Mouse (Mus musculus): ENCODE measurements around the gene Kcnk1. TPM values are rescaled to one million over a fixed set of nuclear protein-coding genes. Genes with fewer than 3 reads are reported as not detected.

Kcnk1 gene
- polyA plus RNA-seq, 1 experiment from 2014 or later, result 8.7 TPM

DNA sequence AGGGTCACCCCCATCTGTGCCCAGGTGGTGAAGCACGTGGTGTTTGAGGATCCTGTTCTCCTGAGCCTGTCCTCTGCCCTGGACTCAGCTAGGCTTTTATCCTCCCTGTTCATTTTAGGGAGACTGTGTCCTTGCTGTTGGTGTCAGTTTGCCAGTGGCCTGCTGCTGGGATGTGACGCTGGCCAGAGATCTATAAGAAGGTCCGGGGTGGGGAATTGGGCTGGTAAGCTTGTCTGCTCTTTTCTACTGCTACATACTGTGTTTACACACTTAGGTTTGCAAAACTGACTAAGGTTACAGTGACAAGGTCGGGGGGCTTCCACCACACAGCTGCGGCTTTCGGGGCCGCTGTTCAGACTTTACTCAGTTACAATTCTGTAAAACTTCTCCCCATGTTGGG is 10.0 kb downstream of the Kcnk1 start:
- Histone ChIP-seq H3K9me3 (no peaks in the 10 kb centered on the region), H3K4me1 (no peaks in the 10 kb centered on the region), H3K27ac (no peak overlapping the region), H3K4me3 (no peak overlapping the region), H3K27me3 (ENCODE audit: insufficient read depth, poor library complexity, severe bottlenecking) (no peaks in the 10 kb centered on the region), H3K36me3 (no peaks in the 10 kb centered on the region)
- no peak for DNase-seq (ENCODE audit: low spot score)
- 68% methylated on average over 7 of the region's 7 CpGs for WGBS

DNA sequence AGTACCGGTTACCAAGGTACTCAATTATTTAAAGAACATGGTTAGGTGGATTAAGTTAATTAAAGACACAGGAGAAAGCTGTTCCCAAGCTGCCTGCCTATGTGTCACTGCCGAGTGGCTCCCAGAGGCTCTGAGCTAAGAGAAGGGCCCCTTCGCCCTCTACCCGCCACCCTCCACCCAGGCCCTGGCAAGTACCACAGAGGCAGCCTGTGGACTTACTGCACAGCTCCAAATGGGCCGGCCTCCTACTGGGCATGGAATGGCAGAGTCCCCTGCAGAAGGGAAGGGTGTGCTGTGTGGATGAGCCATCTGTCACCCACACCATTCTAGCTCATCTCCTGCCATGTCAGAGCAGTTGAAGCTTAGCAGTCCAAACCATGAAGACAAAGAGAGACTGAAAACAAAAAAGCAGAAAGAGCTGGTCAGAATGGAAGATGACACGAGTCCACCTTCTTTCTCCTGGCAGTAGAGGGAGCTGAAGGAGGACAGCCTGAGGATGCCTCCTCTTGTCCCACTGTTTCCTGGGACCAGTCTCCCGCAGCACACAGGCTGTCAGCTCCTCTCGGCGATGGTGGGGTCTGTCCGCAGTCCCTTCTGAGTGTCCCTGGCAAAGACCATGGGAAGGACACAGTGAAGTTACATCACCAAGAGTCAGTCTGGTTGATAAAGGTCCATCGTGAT is 11.5 kb downstream of the Kcnk1 start:
- H3K4me3 ChIP-seq, result no peak overlapping the region
- 72% methylated on average over 11 of the region's 11 CpGs for WGBS
- H3K27me3 ChIP-seq (ENCODE audit: insufficient read depth, poor library complexity, severe bottlenecking), result no peaks in the 10 kb centered on the region
- no peaks in the 10 kb centered on the region for H3K9me3 ChIP-seq
- no peak for DNase-seq (ENCODE audit: low spot score)
- no peaks in the 10 kb centered on the region for H3K36me3 ChIP-seq
- no peak overlapping the region for H3K27ac ChIP-seq
- H3K4me1 ChIP-seq, result no peaks in the 10 kb centered on the region

DNA sequence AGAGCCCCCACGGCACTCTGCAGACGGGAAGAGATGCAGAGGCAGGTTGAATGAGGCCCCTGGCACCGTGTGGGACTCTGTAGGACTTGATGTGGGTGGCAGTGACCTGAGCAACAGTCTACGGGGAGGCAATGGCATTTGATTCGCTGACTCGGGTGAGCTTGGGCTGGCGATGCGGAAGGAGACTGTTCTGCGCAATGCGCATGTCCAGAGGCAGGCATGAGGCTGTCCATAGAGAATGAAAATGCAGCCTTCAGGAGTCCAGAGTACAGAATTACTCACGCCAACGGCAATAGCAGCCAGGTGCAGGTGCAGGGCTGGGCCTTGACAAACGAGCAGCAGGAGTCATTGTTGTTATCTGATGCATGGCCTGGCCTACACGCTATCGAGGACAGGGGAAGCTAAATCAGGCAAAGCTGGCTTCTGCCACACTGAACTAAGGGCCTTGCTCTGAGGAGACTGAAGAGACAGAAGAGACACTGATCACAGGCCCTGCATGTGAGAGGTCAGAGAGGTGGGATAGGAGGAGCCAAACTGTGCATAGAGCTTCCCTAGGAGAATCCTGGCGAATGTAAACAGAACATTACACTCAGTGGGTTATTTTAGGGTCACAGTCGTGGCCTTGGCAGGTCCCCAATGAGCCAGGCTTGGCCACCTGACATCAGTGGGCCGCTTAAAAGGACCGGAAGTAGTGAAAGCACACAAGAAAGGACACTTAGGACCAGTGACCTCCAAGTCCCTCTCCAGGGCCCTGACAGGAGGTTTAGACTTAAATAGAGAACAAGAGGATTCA is 12.8 kb downstream of the Kcnk1 start:
- H3K27me3 ChIP-seq (ENCODE audit: insufficient read depth, poor library complexity, severe bottlenecking), result no peaks in the 10 kb centered on the region
- no peak overlapping the region for H3K27ac ChIP-seq
- no peaks in the 10 kb centered on the region for H3K36me3 ChIP-seq
- H3K4me3 ChIP-seq, result no peak overlapping the region
- H3K4me1 ChIP-seq, result no peaks in the 10 kb centered on the region
- no peaks in the 10 kb centered on the region for H3K9me3 ChIP-seq
- no peak for DNase-seq (ENCODE audit: low spot score)
- WGBS, result 77% methylated on average over 19 of the region's 19 CpGs

DNA sequence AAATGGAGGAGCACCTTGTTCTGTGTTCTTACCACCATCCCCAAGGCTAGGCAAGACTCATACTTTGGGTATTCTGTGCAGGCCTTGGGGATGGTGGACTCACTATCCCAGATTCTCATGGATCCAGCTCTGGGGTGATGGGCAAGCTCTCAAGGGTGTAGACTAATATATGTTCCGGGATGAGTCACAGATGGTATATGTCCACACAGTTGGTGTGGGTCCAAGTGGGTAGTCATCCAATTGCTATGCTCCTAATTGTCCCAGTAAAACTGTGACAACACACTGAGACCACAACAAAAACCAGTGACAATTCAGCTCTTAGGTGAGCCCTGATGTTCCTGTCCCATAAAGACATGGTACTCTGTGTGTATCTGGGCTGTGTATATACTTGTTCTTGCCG is 14.0 kb downstream of the Kcnk1 start:
- no peaks in the 10 kb centered on the region for H3K4me1 ChIP-seq
- DNase-seq (ENCODE audit: low spot score), result no peak
- H3K4me3 ChIP-seq, result no peak overlapping the region
- WGBS, result 86% methylated on average over 2 of the region's 2 CpGs
- no peak overlapping the region for H3K27ac ChIP-seq
- H3K9me3 ChIP-seq, result no peaks in the 10 kb centered on the region
- H3K27me3 ChIP-seq (ENCODE audit: insufficient read depth, poor library complexity, severe bottlenecking), result no peaks in the 10 kb centered on the region
- no peaks in the 10 kb centered on the region for H3K36me3 ChIP-seq

DNA sequence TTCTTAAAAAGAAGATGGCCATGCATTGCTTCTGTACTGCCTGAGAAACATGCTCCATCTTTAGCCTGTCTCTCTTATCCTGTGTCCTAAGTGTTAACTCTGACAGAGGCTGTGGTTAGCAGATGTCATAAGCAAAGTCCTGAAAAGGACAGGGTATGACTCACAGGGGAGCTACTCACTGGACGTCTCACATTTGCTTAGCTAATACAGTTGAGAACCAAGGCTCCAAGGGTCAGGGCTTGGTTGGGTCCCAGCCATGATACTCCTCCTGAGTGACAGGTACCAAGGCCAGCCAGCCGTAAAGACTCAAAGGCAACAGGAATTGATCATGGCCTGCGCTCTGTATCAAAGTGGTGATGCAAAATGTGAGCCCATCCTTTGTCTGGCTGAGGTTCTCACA is 15.9 kb downstream of the Kcnk1 start:
- no peaks in the 10 kb centered on the region for H3K9me3 ChIP-seq
- WGBS, result 58% methylated on average over 3 of the region's 3 CpGs
- H3K27ac ChIP-seq, result no peak overlapping the region
- no peaks in the 10 kb centered on the region for H3K4me1 ChIP-seq
- H3K4me3 ChIP-seq, result no peak overlapping the region
- no peak for DNase-seq (ENCODE audit: low spot score)
- H3K27me3 ChIP-seq (ENCODE audit: insufficient read depth, poor library complexity, severe bottlenecking), result no peaks in the 10 kb centered on the region
- no peaks in the 10 kb centered on the region for H3K36me3 ChIP-seq

DNA sequence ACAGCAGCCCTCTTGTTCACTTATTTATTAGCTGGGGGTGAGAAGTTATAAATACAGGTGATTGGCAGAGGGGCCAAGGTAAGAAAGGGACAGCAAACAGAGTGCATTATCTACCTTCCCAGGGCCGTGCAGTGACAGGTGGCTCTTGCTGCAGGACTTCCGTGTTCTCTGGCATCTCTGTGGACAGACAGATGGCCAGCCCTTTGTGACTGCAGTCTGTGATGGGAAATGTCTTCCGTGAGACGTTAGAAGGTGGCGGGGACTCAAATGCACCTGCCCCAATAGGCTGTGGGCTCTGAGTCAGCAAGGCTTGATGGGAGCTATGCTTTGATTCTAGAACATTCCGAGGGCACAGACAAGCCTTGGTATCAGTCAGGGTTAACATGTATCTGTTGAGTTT is 17.4 kb downstream of the Kcnk1 start:
- H3K36me3 ChIP-seq, result no peaks in the 10 kb centered on the region
- no peak overlapping the region for H3K27ac ChIP-seq
- no peak for DNase-seq (ENCODE audit: low spot score)
- 80% methylated on average over 6 of the region's 6 CpGs for WGBS
- H3K4me1 ChIP-seq, result no peaks in the 10 kb centered on the region
- H3K4me3 ChIP-seq, result no peak overlapping the region
- H3K9me3 ChIP-seq, result no peaks in the 10 kb centered on the region
- no peaks in the 10 kb centered on the region for H3K27me3 ChIP-seq (ENCODE audit: insufficient read depth, poor library complexity, severe bottlenecking)

DNA sequence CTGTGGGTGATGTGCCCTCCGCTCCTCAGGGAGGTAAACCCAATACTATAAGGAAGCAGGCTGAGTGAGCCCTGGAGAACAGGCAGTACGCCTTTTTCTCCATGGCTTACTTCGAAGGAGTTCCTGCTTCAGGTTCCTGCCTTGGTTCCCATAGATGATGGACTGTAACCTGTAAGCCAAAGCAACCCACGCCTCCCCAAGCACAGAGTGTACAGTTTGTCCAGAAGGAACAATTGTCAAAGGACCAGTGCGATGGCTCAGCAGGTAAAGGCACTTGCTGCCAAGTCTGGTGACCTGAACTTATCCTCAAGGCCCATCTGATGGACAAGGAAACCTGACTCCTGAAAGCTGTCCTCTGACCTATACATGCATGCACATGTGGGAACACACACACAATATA is 18.7 kb downstream of the Kcnk1 start:
- no peak for DNase-seq (ENCODE audit: low spot score)
- Histone ChIP-seq H3K36me3 (no peaks in the 10 kb centered on the region), H3K27me3 (ENCODE audit: insufficient read depth, poor library complexity, severe bottlenecking) (no peaks in the 10 kb centered on the region), H3K9me3 (no peaks in the 10 kb centered on the region), H3K4me1 (no peaks in the 10 kb centered on the region), H3K27ac (no peak overlapping the region), H3K4me3 (no peak overlapping the region)
- WGBS, result 83% methylated on average over 5 of the region's 5 CpGs

DNA sequence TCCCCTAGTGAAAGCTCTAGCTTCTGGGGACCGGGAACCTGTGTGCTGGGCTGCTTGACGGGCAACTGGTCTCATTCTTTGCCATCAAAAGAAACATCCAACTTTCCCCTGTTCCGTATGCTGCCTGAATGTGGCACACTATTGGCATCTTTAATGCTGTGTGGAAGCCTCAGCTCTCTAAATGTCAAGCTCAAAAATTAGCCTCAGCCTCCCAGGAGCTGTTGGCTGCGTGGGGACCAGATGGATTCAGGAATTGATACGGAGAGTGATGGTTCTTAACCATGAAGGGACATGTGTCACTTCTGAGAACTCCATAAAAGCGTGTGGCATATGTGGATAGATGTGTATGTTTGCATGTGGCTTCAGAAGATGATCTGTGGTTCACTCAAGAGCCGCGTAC is 27.0 kb downstream of the Kcnk1 start:
- H3K27ac ChIP-seq, result no peak overlapping the region
- no peaks in the 10 kb centered on the region for H3K4me1 ChIP-seq
- no peaks in the 10 kb centered on the region for H3K36me3 ChIP-seq
- no peaks in the 10 kb centered on the region for H3K9me3 ChIP-seq
- no peak for DNase-seq (ENCODE audit: low spot score)
- no peaks in the 10 kb centered on the region for H3K27me3 ChIP-seq (ENCODE audit: insufficient read depth, poor library complexity, severe bottlenecking)
- H3K4me3 ChIP-seq, result no peak overlapping the region
- 88% methylated on average over 8 of the region's 8 CpGs for WGBS

DNA sequence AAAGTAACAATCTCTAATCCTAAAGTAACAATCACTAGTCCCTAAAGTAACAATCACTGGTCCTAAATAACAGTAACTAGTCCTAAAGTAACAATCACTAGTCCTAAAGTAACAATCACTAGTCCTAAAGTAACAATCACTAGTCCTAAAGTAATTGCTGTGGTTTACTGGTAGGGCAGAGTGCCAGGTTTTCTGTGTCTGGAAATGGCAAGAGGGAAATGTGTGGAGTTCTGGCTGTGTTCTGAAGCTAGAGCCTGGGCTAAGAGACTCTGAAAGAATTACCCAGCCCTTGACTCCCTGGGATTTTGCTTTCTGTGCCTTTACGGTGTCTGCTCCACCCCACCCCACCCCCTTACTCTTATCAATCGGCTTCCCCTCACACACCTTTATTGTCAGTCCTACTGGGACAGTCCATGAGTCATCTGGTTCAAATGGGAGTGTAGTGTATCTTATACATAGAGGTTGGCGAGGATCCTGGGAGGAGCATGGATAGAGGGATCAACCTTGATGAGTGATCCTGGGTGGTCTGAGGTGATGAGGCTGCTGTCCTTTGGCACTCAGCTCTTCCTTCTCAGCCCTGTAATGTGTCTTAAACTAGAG is 28.8 kb downstream of the Kcnk1 start:
- no peak for DNase-seq (ENCODE audit: low spot score)
- no peaks in the 10 kb centered on the region for H3K4me1 ChIP-seq
- WGBS, result 61% methylated on average over 3 of the region's 3 CpGs
- H3K36me3 ChIP-seq, result no peaks in the 10 kb centered on the region
- H3K4me3 ChIP-seq, result no peak overlapping the region
- no peaks in the 10 kb centered on the region for H3K9me3 ChIP-seq
- H3K27me3 ChIP-seq (ENCODE audit: insufficient read depth, poor library complexity, severe bottlenecking), result no peaks in the 10 kb centered on the region
- no peak overlapping the region for H3K27ac ChIP-seq

DNA sequence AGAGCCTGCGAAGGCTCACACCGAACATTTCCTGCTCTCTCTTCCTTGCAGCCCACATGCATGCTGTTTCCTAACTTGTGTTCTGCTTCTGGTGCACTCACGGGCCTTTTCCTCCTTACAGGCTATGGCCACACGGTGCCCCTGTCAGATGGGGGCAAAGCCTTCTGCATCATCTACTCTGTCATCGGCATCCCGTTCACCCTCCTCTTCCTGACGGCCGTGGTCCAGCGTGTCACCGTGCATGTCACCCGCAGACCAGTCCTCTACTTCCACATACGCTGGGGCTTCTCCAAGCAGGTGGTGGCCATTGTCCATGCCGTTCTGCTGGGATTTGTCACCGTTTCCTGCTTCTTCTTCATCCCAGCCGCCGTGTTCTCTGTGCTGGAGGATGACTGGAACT is 29.9 kb downstream of the Kcnk1 start:
- no peaks in the 10 kb centered on the region for H3K4me1 ChIP-seq
- no peak overlapping the region for H3K4me3 ChIP-seq
- no peaks in the 10 kb centered on the region for H3K27me3 ChIP-seq (ENCODE audit: insufficient read depth, poor library complexity, severe bottlenecking)
- no peak for DNase-seq (ENCODE audit: low spot score)
- no peaks in the 10 kb centered on the region for H3K9me3 ChIP-seq
- no peaks in the 10 kb centered on the region for H3K36me3 ChIP-seq
- no peak overlapping the region for H3K27ac ChIP-seq
- WGBS, result 90% methylated on average over 16 of the region's 16 CpGs

DNA sequence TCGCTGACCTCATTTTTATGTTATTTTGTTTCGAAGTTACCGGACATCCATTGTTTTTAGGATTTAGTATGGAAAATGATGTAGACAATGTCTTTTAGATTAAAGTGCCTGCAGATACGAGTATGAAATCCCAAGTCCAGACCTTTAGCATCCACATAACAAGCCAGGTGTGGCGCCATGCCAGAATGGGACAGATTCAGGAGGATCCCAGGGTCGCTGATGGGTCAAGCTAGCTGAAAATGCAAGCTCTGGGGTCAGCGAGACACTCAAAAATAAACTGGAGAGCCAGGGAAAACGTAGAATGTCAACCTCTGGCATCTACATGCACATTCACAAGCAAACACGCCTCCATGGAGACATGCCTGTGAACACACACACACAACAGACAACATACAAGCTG is 31.2 kb downstream of the Kcnk1 start:
- no peaks in the 10 kb centered on the region for H3K27me3 ChIP-seq (ENCODE audit: insufficient read depth, poor library complexity, severe bottlenecking)
- no peaks in the 10 kb centered on the region for H3K4me1 ChIP-seq
- no peak overlapping the region for H3K27ac ChIP-seq
- WGBS, result 88% methylated on average over 9 of the region's 9 CpGs
- DNase-seq (ENCODE audit: low spot score), result no peak
- H3K36me3 ChIP-seq, result no peaks in the 10 kb centered on the region
- H3K9me3 ChIP-seq, result no peaks in the 10 kb centered on the region
- no peak overlapping the region for H3K4me3 ChIP-seq

DNA sequence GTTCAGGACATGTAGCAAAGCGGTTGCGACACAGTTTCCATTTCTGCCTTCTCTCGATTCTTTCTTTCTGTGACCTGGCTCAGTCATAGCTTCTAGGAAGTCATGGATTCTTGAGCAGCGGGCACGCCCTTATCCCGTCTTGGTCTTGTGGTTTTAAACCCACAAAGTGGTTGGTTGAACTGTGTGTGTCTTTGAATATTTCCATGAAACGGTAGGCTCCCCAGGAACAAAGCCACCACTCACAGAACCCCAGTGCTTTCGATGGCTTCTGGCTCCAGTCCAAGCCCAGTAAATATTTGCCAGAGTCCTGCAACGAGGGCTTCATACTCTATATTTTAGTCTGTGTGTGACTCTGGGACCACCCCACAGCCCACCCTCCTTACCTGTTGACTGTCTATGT is 31.6 kb downstream of the Kcnk1 start:
- H3K9me3 ChIP-seq, result no peaks in the 10 kb centered on the region
- H3K4me1 ChIP-seq, result no peaks in the 10 kb centered on the region
- no peaks in the 10 kb centered on the region for H3K27me3 ChIP-seq (ENCODE audit: insufficient read depth, poor library complexity, severe bottlenecking)
- 85% methylated on average over 9 of the region's 9 CpGs for WGBS
- no peaks in the 10 kb centered on the region for H3K36me3 ChIP-seq
- DNase-seq (ENCODE audit: low spot score), result no peak
- no peak overlapping the region for H3K4me3 ChIP-seq
- H3K27ac ChIP-seq, result no peak overlapping the region

DNA sequence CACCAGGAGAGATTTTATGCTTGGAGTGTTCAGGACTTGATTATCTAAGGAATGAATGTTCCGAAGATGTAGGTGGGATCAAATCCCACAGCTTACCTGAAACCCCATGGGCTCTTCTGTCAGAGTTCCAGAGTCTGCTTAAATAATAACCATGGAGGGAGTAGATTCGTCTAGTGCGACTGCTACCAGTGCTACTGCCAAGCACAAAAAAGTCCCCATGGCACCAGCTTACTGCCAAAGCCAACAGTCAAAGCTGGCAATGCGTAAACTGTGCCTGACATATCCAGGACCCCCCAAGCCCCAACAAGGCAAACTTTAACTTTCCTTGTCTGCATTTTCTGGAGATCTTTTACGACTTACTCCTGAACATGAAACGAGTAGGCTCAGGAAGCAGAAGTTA is 32.5 kb downstream of the Kcnk1 start:
- H3K36me3 ChIP-seq, result no peaks in the 10 kb centered on the region
- H3K4me3 ChIP-seq, result no peak overlapping the region
- H3K4me1 ChIP-seq, result no peaks in the 10 kb centered on the region
- DNase-seq (ENCODE audit: low spot score), result no peak
- no peaks in the 10 kb centered on the region for H3K27me3 ChIP-seq (ENCODE audit: insufficient read depth, poor library complexity, severe bottlenecking)
- no peaks in the 10 kb centered on the region for H3K9me3 ChIP-seq
- H3K27ac ChIP-seq, result no peak overlapping the region
- WGBS, result 88% methylated on average over 6 of the region's 6 CpGs

Data from heart, embryonic 10.5 days (tissue).